Mouse (Mus musculus): ENCODE measurements around the gene Cd1d1.

GRCm38 (mm10) chr3:87017001-87017400 lies 17.8 kb upstream of the Cd1d1 start:
- TF ChIP-seq CTCF (IDR thresholded peaks at IDR 0.05; ENCODE audit: low read depth, low read length) (no peak), TAL1 (conservative IDR thresholded peaks at IDR 0.05; ENCODE audit: low read depth, low read length) (no peak), GATA1 (IDR thresholded peaks at IDR 0.05; ENCODE audit: borderline replicate concordance, low read length) (no peak)

All from G1E (cell line).